Mouse (Mus musculus): ENCODE data around the gene Pus3. TPM values are rescaled to one million over a fixed set of nuclear protein-coding genes. Genes with fewer than 3 reads are reported as not detected.

Pus3 gene
- polyA plus RNA-seq (2014; fragmentation: Nextera tagmentation; extraction: Ambion mirVana): 21.7 and 23.9 TPM in 2 replicates

- peaks cover 11% of the 10 kb centered on the region; the same call in 1 of the 2 replicates for H3K4me1 ChIP-seq (replicated peaks; ENCODE audit: control insufficient read depth, insufficient read depth, low read length)
- DNase-seq (ENCODE audit: low spot score) (peak; percentile 68), ATAC-seq (replicated peaks; ENCODE audit: low FRiP score, low TSS enrichment, low read depth) (peak; percentile 77)
- H3K27ac ChIP-seq (ENCODE audit: low read depth): no peak within 1 kb of the TSS
- H3K27me3 ChIP-seq (replicated peaks; ENCODE audit: control insufficient read depth, insufficient read depth, low read length): 0 out of 2 replicates have a peak, but pooled peaks cover 7% of the 10 kb centered on the region
- under 1% methylated on average over 59 of the region's 59 CpGs for WGBS
- H3K9ac ChIP-seq (ENCODE audit: low read length): peak within 1 kb of the TSS; percentile 73
- peak within 1 kb of the TSS; percentile 94 for H3K4me2 ChIP-seq (ENCODE audit: low read length)
- H3K36me3 ChIP-seq (ENCODE audit: control insufficient read depth, insufficient read depth, low read length): peaks cover 18% of the 10 kb centered on the region
- H3K4me3 ChIP-seq (ENCODE audit: low read depth, low read length): peak within 1 kb of the TSS; percentile 80
- no peaks in the 10 kb centered on the region for H3K9me3 ChIP-seq (ENCODE audit: control insufficient read depth, low read length)
Observed at GRCm38 (mm10) chr9:35558257-35559008, at the start of gene Pus3, which contains the start of gene Ddx25. TSS of gene Pus3 (plus strand) at chr9:35558595. TSS of gene Ddx25 (minus strand) at chr9:35558528.

GRCm38 (mm10) chr9:35513900-35514299, 44.5 kb upstream of the Pus3 start:
- no peak for ATAC-seq (replicated peaks; ENCODE audit: low FRiP score, low TSS enrichment, low read depth)

GRCm38 (mm10) chr9:35516182-35516581, 42.2 kb upstream of the Pus3 start:
- H3K4me2 ChIP-seq (ENCODE audit: low read length): no peak overlapping the region
- no peak for ATAC-seq (replicated peaks; ENCODE audit: low FRiP score, low TSS enrichment, low read depth)
- no peak for DNase-seq (ENCODE audit: low spot score)
- H3K4me3 ChIP-seq (ENCODE audit: low read depth, low read length): no peak overlapping the region
- H3K9ac ChIP-seq (ENCODE audit: low read length): no peak overlapping the region
- H3K9me3 ChIP-seq (ENCODE audit: control insufficient read depth, low read length): no peaks in the 10 kb centered on the region
- WGBS: 83% methylated on average over 5 of the region's 5 CpGs
- H3K27me3 ChIP-seq (replicated peaks; ENCODE audit: control insufficient read depth, insufficient read depth, low read length): no peaks in the 10 kb centered on the region
- H3K27ac ChIP-seq (ENCODE audit: low read depth): no peak overlapping the region
- no peaks in the 10 kb centered on the region for H3K4me1 ChIP-seq (replicated peaks; ENCODE audit: control insufficient read depth, insufficient read depth, low read length)
- no peaks in the 10 kb centered on the region for H3K36me3 ChIP-seq (ENCODE audit: control insufficient read depth, insufficient read depth, low read length)

More at GRCm38 (mm10) chr9:35513900-35514299, 44.5 kb upstream of the Pus3 start:
- Histone ChIP-seq H3K4me2 (ENCODE audit: low read length) (no peak overlapping the region), H3K27ac (ENCODE audit: low read depth) (no peak overlapping the region), H3K4me1 (replicated peaks; ENCODE audit: control insufficient read depth, insufficient read depth, low read length) (no peaks in the 10 kb centered on the region), H3K9me3 (ENCODE audit: control insufficient read depth, low read length) (no peaks in the 10 kb centered on the region), H3K4me3 (ENCODE audit: low read depth, low read length) (no peak overlapping the region), H3K27me3 (replicated peaks; ENCODE audit: control insufficient read depth, insufficient read depth, low read length) (no peaks in the 10 kb centered on the region), H3K36me3 (ENCODE audit: control insufficient read depth, insufficient read depth, low read length) (no peaks in the 10 kb centered on the region), H3K9ac (ENCODE audit: low read length) (no peak overlapping the region)
- 88% methylated on average over 4 of the region's 4 CpGs for WGBS
- DNase-seq (ENCODE audit: low spot score): no peak

GRCm38 (mm10) chr9:35516711-35517110, 41.7 kb upstream of the Pus3 start:
- Histone ChIP-seq H3K27ac (ENCODE audit: low read depth) (no peak overlapping the region), H3K4me3 (ENCODE audit: low read depth, low read length) (no peak overlapping the region), H3K9me3 (ENCODE audit: control insufficient read depth, low read length) (no peaks in the 10 kb centered on the region), H3K4me2 (ENCODE audit: low read length) (no peak overlapping the region), H3K9ac (ENCODE audit: low read length) (no peak overlapping the region), H3K27me3 (replicated peaks; ENCODE audit: control insufficient read depth, insufficient read depth, low read length) (no peaks in the 10 kb centered on the region), H3K4me1 (replicated peaks; ENCODE audit: control insufficient read depth, insufficient read depth, low read length) (no peaks in the 10 kb centered on the region), H3K36me3 (ENCODE audit: control insufficient read depth, insufficient read depth, low read length) (no peaks in the 10 kb centered on the region)
- ATAC-seq (replicated peaks; ENCODE audit: low FRiP score, low TSS enrichment, low read depth) (no peak), DNase-seq (ENCODE audit: low spot score) (no peak)
- WGBS: 90% methylated on average over 16 of the region's 16 CpGs

GRCm38 (mm10) chr9:35518169-35518568, 40.2 kb upstream of the Pus3 start, which contains the start of gene Gm1113:
TSS of gene Gm1113 (minus strand) at chr9:35518269.
- Histone ChIP-seq H3K4me3 (ENCODE audit: low read depth, low read length) (no peak within 1 kb of the TSS), H3K36me3 (ENCODE audit: control insufficient read depth, insufficient read depth, low read length) (no peaks in the 10 kb centered on the region), H3K9me3 (ENCODE audit: control insufficient read depth, low read length) (no peaks in the 10 kb centered on the region), H3K9ac (ENCODE audit: low read length) (no peak within 1 kb of the TSS), H3K27me3 (replicated peaks; ENCODE audit: control insufficient read depth, insufficient read depth, low read length) (no peaks in the 10 kb centered on the region), H3K4me1 (replicated peaks; ENCODE audit: control insufficient read depth, insufficient read depth, low read length) (no peaks in the 10 kb centered on the region), H3K4me2 (ENCODE audit: low read length) (no peak within 1 kb of the TSS), H3K27ac (ENCODE audit: low read depth) (no peak within 1 kb of the TSS)
- DNase-seq (ENCODE audit: low spot score) (no peak), ATAC-seq (replicated peaks; ENCODE audit: low FRiP score, low TSS enrichment, low read depth) (no peak)
- WGBS: 64% methylated on average over 3 of the region's 3 CpGs

- no peak overlapping the region for H3K4me2 ChIP-seq (ENCODE audit: low read length)
- no peaks in the 10 kb centered on the region for H3K36me3 ChIP-seq (ENCODE audit: control insufficient read depth, insufficient read depth, low read length)
- H3K9ac ChIP-seq (ENCODE audit: low read length): no peak overlapping the region
- no peak for DNase-seq (ENCODE audit: low spot score)
- 77% methylated on average over 6 of the region's 6 CpGs for WGBS
- no peaks in the 10 kb centered on the region for H3K27me3 ChIP-seq (replicated peaks; ENCODE audit: control insufficient read depth, insufficient read depth, low read length)
- H3K9me3 ChIP-seq (ENCODE audit: control insufficient read depth, low read length): no peaks in the 10 kb centered on the region
- H3K27ac ChIP-seq (ENCODE audit: low read depth): no peak overlapping the region
- ATAC-seq (replicated peaks; ENCODE audit: low FRiP score, low TSS enrichment, low read depth): no peak
- peaks cover 9% of the 10 kb centered on the region for H3K4me1 ChIP-seq (replicated peaks; ENCODE audit: control insufficient read depth, insufficient read depth, low read length)
- H3K4me3 ChIP-seq (ENCODE audit: low read depth, low read length): no peak overlapping the region
Observed at GRCm38 (mm10) chr9:35520631-35521348, 37.6 kb upstream of the Pus3 start.

GRCm38 (mm10) chr9:35522241-35522640, 36.2 kb upstream of the Pus3 start:
- Histone ChIP-seq H3K4me2 (ENCODE audit: low read length) (no peak overlapping the region), H3K9ac (ENCODE audit: low read length) (no peak overlapping the region), H3K4me1 (replicated peaks; ENCODE audit: control insufficient read depth, insufficient read depth, low read length) (peaks cover 9% of the 10 kb centered on the region), H3K36me3 (ENCODE audit: control insufficient read depth, insufficient read depth, low read length) (no peaks in the 10 kb centered on the region), H3K27me3 (replicated peaks; ENCODE audit: control insufficient read depth, insufficient read depth, low read length) (no peaks in the 10 kb centered on the region), H3K4me3 (ENCODE audit: low read depth, low read length) (no peak overlapping the region), H3K9me3 (ENCODE audit: control insufficient read depth, low read length) (no peaks in the 10 kb centered on the region), H3K27ac (ENCODE audit: low read depth) (no peak overlapping the region)
- ATAC-seq (replicated peaks; ENCODE audit: low FRiP score, low TSS enrichment, low read depth): no peak
- no peak for DNase-seq (ENCODE audit: low spot score)
- WGBS: 77% methylated on average over 2 of the region's 2 CpGs

GRCm38 (mm10) chr9:35522821-35523515, 35.4 kb upstream of the Pus3 start:
- H3K4me2 ChIP-seq (ENCODE audit: low read length): no peak overlapping the region
- ATAC-seq (replicated peaks; ENCODE audit: low FRiP score, low TSS enrichment, low read depth) (no peak), DNase-seq (ENCODE audit: low spot score) (no peak)
- no peak overlapping the region for H3K4me3 ChIP-seq (ENCODE audit: low read depth, low read length)
- 0 out of 2 replicates have a peak overlapping the region, but pooled peaks have one; percentile 62 for H3K27ac ChIP-seq (ENCODE audit: low read depth)
- peaks cover 9% of the 10 kb centered on the region for H3K4me1 ChIP-seq (replicated peaks; ENCODE audit: control insufficient read depth, insufficient read depth, low read length)
- H3K9ac ChIP-seq (ENCODE audit: low read length): no peak overlapping the region
- no peaks in the 10 kb centered on the region for H3K27me3 ChIP-seq (replicated peaks; ENCODE audit: control insufficient read depth, insufficient read depth, low read length)
- H3K36me3 ChIP-seq (ENCODE audit: control insufficient read depth, insufficient read depth, low read length): no peaks in the 10 kb centered on the region
- no peaks in the 10 kb centered on the region for H3K9me3 ChIP-seq (ENCODE audit: control insufficient read depth, low read length)
- 76% methylated on average over 1 of the region's 1 CpGs for WGBS

Measured in intestine, embryonic 14.5 days (tissue).